Mouse (Mus musculus) neural tube, embryonic 13.5 days (tissue): Measurements from ENCODE around the gene Shq1. TPM values are rescaled to one million over a fixed set of nuclear protein-coding genes. Genes with fewer than 3 reads are reported as not detected.
A peak's percentile ranks its signal among the peaks of the same experiment; 100 is the strongest.

Experiments used
- ATAC-seq: fragments of 200-750 bp; cut with Nextera tagmentation; 2 replicates; pipeline ENCODE4 v1.8.0; 2017; ENCODE audit warnings: low read depth, mild to moderate bottlenecking, moderate TSS enrichment, moderate library complexity
- H3K27ac ChIP-seq: fragments of 300-500 bp; sonication (generic); replicated peaks from 2 replicates; pipeline ENCODE4 v1.5.1; 2015; ENCODE audit warnings: moderate library complexity, mild to moderate bottlenecking, inconsistent platforms
- H3K27me3 ChIP-seq: fragments of 300-500 bp; sonication (generic); 2 replicates; pipeline ENCODE4 v1.6.1; 2015; ENCODE audit warnings: mild to moderate bottlenecking, inconsistent platforms
- H3K36me3 ChIP-seq: fragments of 300-500 bp; sonication (generic); 2 replicates; pipeline ENCODE4 v1.6.1; 2015; ENCODE audit warnings: mild to moderate bottlenecking, inconsistent platforms
- H3K4me1 ChIP-seq: fragments of 300-500 bp; sonication (generic); replicated peaks from 2 replicates; pipeline ENCODE4 v1.6.1; 2015; ENCODE audit warnings: inconsistent platforms
- H3K4me2 ChIP-seq: fragments of 300-500 bp; sonication (generic); 2 replicates; pipeline ENCODE4 v1.6.1; 2015; ENCODE audit warnings: inconsistent platforms, mild to moderate bottlenecking, moderate library complexity
- H3K4me3 ChIP-seq: fragments of 300-500 bp; sonication (generic); 2 replicates; pipeline ENCODE4 v1.5.1; 2015; ENCODE audit warnings: mild to moderate bottlenecking, inconsistent platforms
- H3K9ac ChIP-seq: fragments of 300-500 bp; sonication (generic); 2 replicates; pipeline ENCODE4 v1.6.1; 2015; ENCODE audit warnings: moderate library complexity, mild to moderate bottlenecking, inconsistent platforms
- H3K9me3 ChIP-seq: fragments of 300-500 bp; sonication (generic); 2 replicates; pipeline ENCODE4 v1.6.1; 2016; ENCODE audit warnings: inconsistent platforms
- WGBS: fragments of 180-500 bp; shearing (Covaris S2); methylation state at CpG from one replicate; pipeline ENCODE4 v1.1.7; 2015; 5-methylcytosine and 5-hydroxymethylcytosine counted together
- polyA plus RNA-seq: library from polyadenylated mRNA; unstranded; fragments of >200 nt; fragmentation: Nextera tagmentation; extraction: Ambion mirVana; gene quantifications from 2 replicates; pipeline ENCODE4 v1.2.1, GENCODE M21; 2015

Gene Shq1
- polyA plus RNA-seq = 9.4 and 9.8 TPM in 2 replicates

- peak; percentile 94 for ATAC-seq
- Histone ChIP-seq H3K4me3 (peak within 1 kb of the TSS; percentile 86), H3K27ac (no peak within 1 kb of the TSS), H3K4me2 (peak within 1 kb of the TSS; percentile 95), H3K9me3 (no peaks in the 10 kb centered on the region), H3K27me3 (peaks cover 12% of the 10 kb centered on the region), H3K36me3 (no peaks in the 10 kb centered on the region), H3K9ac (peak within 1 kb of the TSS; percentile 72), H3K4me1 (peaks cover 15% of the 10 kb centered on the region)
- WGBS = under 1% methylated on average over 49 of the region's 49 CpGs
Observed at GRCm38 (mm10) chr6:100670880-100671344, at the start of gene Shq1. TSS of gene Shq1 (minus strand) at chr6:100671157.

GRCm38 (mm10) chr6:100720098-100720501 is 49.1 kb upstream of the Shq1 start:
- H3K4me2 ChIP-seq = no peak overlapping the region
- WGBS = 80% methylated on average over 6 of the region's 6 CpGs

GRCm38 (mm10) chr6:100716817-100717216 is 45.9 kb upstream of the Shq1 start:
- no peak for ATAC-seq
- Histone ChIP-seq H3K9ac (no peak overlapping the region), H3K27me3 (peaks cover 11% of the 10 kb centered on the region), H3K4me2 (no peak overlapping the region), H3K36me3 (no peaks in the 10 kb centered on the region), H3K4me1 (peaks cover 11% of the 10 kb centered on the region; the same call in 1 of the 2 replicates), H3K9me3 (no peaks in the 10 kb centered on the region), H3K27ac (no peak overlapping the region), H3K4me3 (no peak overlapping the region)
- WGBS = 82% methylated on average over 8 of the region's 8 CpGs

More at GRCm38 (mm10) chr6:100720098-100720501, 49.1 kb upstream of the Shq1 start:
- no peak for ATAC-seq
- no peak overlapping the region for H3K9ac ChIP-seq
- H3K9me3 ChIP-seq = no peaks in the 10 kb centered on the region
- peaks cover 11% of the 10 kb centered on the region; the same call in 1 of the 2 replicates for H3K4me1 ChIP-seq
- H3K27ac ChIP-seq = no peak overlapping the region
- H3K27me3 ChIP-seq = peaks cover 11% of the 10 kb centered on the region
- no peak overlapping the region for H3K4me3 ChIP-seq
- H3K36me3 ChIP-seq = no peaks in the 10 kb centered on the region

- Histone ChIP-seq H3K27me3 (peaks cover 11% of the 10 kb centered on the region), H3K27ac (no peak overlapping the region), H3K4me3 (no peak overlapping the region), H3K4me1 (peaks cover 4% of the 10 kb centered on the region; the same call in 1 of the 2 replicates), H3K9me3 (no peaks in the 10 kb centered on the region), H3K4me2 (no peak overlapping the region), H3K36me3 (no peaks in the 10 kb centered on the region), H3K9ac (no peak overlapping the region)
- 84% methylated on average over 7 of the region's 7 CpGs for WGBS
- no peak for ATAC-seq
Observed at GRCm38 (mm10) chr6:100716152-100716551, 45.2 kb upstream of the Shq1 start.

GRCm38 (mm10) chr6:100715296-100715828 is 44.4 kb upstream of the Shq1 start:
- Histone ChIP-seq H3K4me2 (no peak overlapping the region), H3K27me3 (peaks cover 11% of the 10 kb centered on the region), H3K9ac (no peak overlapping the region), H3K4me3 (no peak overlapping the region), H3K4me1 (no peaks in the 10 kb centered on the region; the same call in 1 of the 2 replicates), H3K9me3 (no peaks in the 10 kb centered on the region), H3K27ac (no peak overlapping the region), H3K36me3 (no peaks in the 10 kb centered on the region)
- no peak for ATAC-seq
- WGBS = 87% methylated on average over 8 of the region's 8 CpGs

- 82% methylated on average over 5 of the region's 5 CpGs for WGBS
- Histone ChIP-seq H3K36me3 (no peaks in the 10 kb centered on the region), H3K4me2 (no peak overlapping the region)
Observed at GRCm38 (mm10) chr6:100710866-100711265, 39.9 kb upstream of the Shq1 start.

GRCm38 (mm10) chr6:100710170-100710569 is 39.2 kb upstream of the Shq1 start:
- Histone ChIP-seq H3K27ac (no peak overlapping the region), H3K36me3 (no peaks in the 10 kb centered on the region), H3K9me3 (no peaks in the 10 kb centered on the region), H3K27me3 (peaks cover 31% of the 10 kb centered on the region), H3K4me2 (no peak overlapping the region), H3K9ac (no peak overlapping the region), H3K4me3 (no peak overlapping the region), H3K4me1 (peaks cover 9% of the 10 kb centered on the region)
- ATAC-seq = no peak
- WGBS = 38% methylated on average over 4 of the region's 4 CpGs

More at GRCm38 (mm10) chr6:100710866-100711265, 39.9 kb upstream of the Shq1 start:
- no peak overlapping the region for H3K9ac ChIP-seq
- ATAC-seq = no peak
- no peak overlapping the region for H3K4me3 ChIP-seq
- no peak overlapping the region for H3K27ac ChIP-seq
- H3K4me1 ChIP-seq = peaks cover 5% of the 10 kb centered on the region
- no peaks in the 10 kb centered on the region for H3K9me3 ChIP-seq
- H3K27me3 ChIP-seq = peaks cover 24% of the 10 kb centered on the region

GRCm38 (mm10) chr6:100709483-100709882 is 38.5 kb upstream of the Shq1 start:
- peak; percentile 40; the same call in 1 of the 2 replicates for ATAC-seq
- no peaks in the 10 kb centered on the region for H3K36me3 ChIP-seq
- H3K27ac ChIP-seq = no peak overlapping the region
- no peak overlapping the region for H3K4me3 ChIP-seq
- no peak overlapping the region for H3K9ac ChIP-seq
- H3K4me2 ChIP-seq = no peak overlapping the region
- 14% methylated on average over 7 of the region's 7 CpGs for WGBS
- H3K27me3 ChIP-seq = peaks cover 38% of the 10 kb centered on the region
- H3K4me1 ChIP-seq = peaks cover 15% of the 10 kb centered on the region
- no peaks in the 10 kb centered on the region for H3K9me3 ChIP-seq

- Histone ChIP-seq H3K36me3 (no peaks in the 10 kb centered on the region), H3K9me3 (no peaks in the 10 kb centered on the region), H3K9ac (no peak overlapping the region), H3K27ac (no peak overlapping the region), H3K27me3 (peaks cover 43% of the 10 kb centered on the region), H3K4me2 (no peak overlapping the region), H3K4me1 (peaks cover 19% of the 10 kb centered on the region), H3K4me3 (no peak overlapping the region)
- 87% methylated on average over 9 of the region's 9 CpGs for WGBS
- ATAC-seq = no peak
Observed at GRCm38 (mm10) chr6:100708996-100709395, 38.0 kb upstream of the Shq1 start.

- no peaks in the 10 kb centered on the region for H3K9me3 ChIP-seq
- 86% methylated on average over 1 of the region's 1 CpGs for WGBS
- H3K4me1 ChIP-seq = peaks cover 19% of the 10 kb centered on the region
- H3K4me2 ChIP-seq = no peak overlapping the region
- peaks cover 50% of the 10 kb centered on the region for H3K27me3 ChIP-seq
- H3K27ac ChIP-seq = no peak overlapping the region
- H3K36me3 ChIP-seq = no peaks in the 10 kb centered on the region
- H3K4me3 ChIP-seq = no peak overlapping the region
- H3K9ac ChIP-seq = no peak overlapping the region
- ATAC-seq = no peak
Observed at GRCm38 (mm10) chr6:100708248-100708647, 37.3 kb upstream of the Shq1 start.

GRCm38 (mm10) chr6:100707557-100707956 is 36.6 kb upstream of the Shq1 start:
- ATAC-seq = no peak
- H3K4me2 ChIP-seq = no peak overlapping the region
- WGBS = 67% methylated on average over 7 of the region's 7 CpGs
- H3K9me3 ChIP-seq = no peaks in the 10 kb centered on the region
- no peak overlapping the region for H3K4me3 ChIP-seq
- H3K27ac ChIP-seq = no peak overlapping the region
- H3K4me1 ChIP-seq = peaks cover 19% of the 10 kb centered on the region
- no peaks in the 10 kb centered on the region for H3K36me3 ChIP-seq
- H3K27me3 ChIP-seq = peaks cover 57% of the 10 kb centered on the region
- H3K9ac ChIP-seq = no peak overlapping the region

- H3K36me3 ChIP-seq = no peaks in the 10 kb centered on the region
- no peaks in the 10 kb centered on the region for H3K9me3 ChIP-seq
- no peak overlapping the region for H3K27ac ChIP-seq
- WGBS = 80% methylated on average over 6 of the region's 6 CpGs
- H3K9ac ChIP-seq = no peak overlapping the region
- no peak for ATAC-seq
- peaks cover 58% of the 10 kb centered on the region for H3K27me3 ChIP-seq
- H3K4me2 ChIP-seq = no peak overlapping the region
- H3K4me3 ChIP-seq = no peak overlapping the region
- peaks cover 19% of the 10 kb centered on the region for H3K4me1 ChIP-seq
Observed at GRCm38 (mm10) chr6:100706861-100707260, 35.9 kb upstream of the Shq1 start.

- Histone ChIP-seq H3K4me1 (peaks cover 19% of the 10 kb centered on the region), H3K36me3 (no peaks in the 10 kb centered on the region), H3K9ac (peak overlapping the region; percentile 75), H3K4me3 (peak overlapping the region; percentile 65), H3K4me2 (peak overlapping the region; percentile 93), H3K27me3 (peaks cover 58% of the 10 kb centered on the region), H3K27ac (no peak overlapping the region), H3K9me3 (no peaks in the 10 kb centered on the region)
- 2% methylated on average over 15 of the region's 15 CpGs for WGBS
- ATAC-seq = no peak
Observed at GRCm38 (mm10) chr6:100705366-100705811, 34.4 kb upstream of the Shq1 start.
